Mouse (Mus musculus) heart, embryonic 14.5 days (tissue): ENCODE results near the gene Lamtor3. TPM values are rescaled to one million over a fixed set of nuclear protein-coding genes. Genes with fewer than 3 reads are reported as not detected.
"Not testable (repeated sequence)": the region's sequence is repeated elsewhere in the genome, so short reads cannot be mapped to it uniquely, and the experiment has no call there.

Source experiments
- ATAC-seq: fragments of 200-750 bp; cut with Nextera tagmentation; 2 replicates; pipeline ENCODE4 v1.8.0; 2017; ENCODE audit warnings: low read depth, moderate TSS enrichment; ENCODE audit not compliant: insufficient number of reproducible peaks, insufficient read depth, low FRiP score
- H3K27ac ChIP-seq, 2 experiments: fragments of 200-500 bp in 1 of 2; fragments of 300-500 bp in 1 of 2; sonication (generic) in 1 of 2; replicated peaks in 1 of 2; 2 replicates each; pipeline ENCODE4 v1.5.1; 2012 to 2014; ENCODE audit warnings: low read depth in 2 of 2, low read length in 2 of 2, control low read depth in 1 of 2, mild to moderate bottlenecking in 1 of 2, mixed read lengths in 1 of 2; ENCODE audit not compliant: control insufficient read depth in 1 of 2, insufficient read depth in 1 of 2
- H3K27me3 ChIP-seq: fragments of 300-500 bp; sonication (generic); 2 replicates; pipeline ENCODE4 v1.6.1; 2014; ENCODE audit warnings: mild to moderate bottlenecking, low read length, control low read depth; ENCODE audit not compliant: control insufficient read depth, insufficient read depth
- H3K36me3 ChIP-seq: fragments of 300-500 bp; sonication (generic); 2 replicates; pipeline ENCODE4 v1.6.1; 2014; ENCODE audit warnings: mild to moderate bottlenecking, control low read depth, low read length, mixed read lengths; ENCODE audit not compliant: control insufficient read depth, insufficient read depth
- H3K4me1 ChIP-seq, 2 experiments: fragments of 200-500 bp in 1 of 2; fragments of 300-500 bp in 1 of 2; sonication (generic) in 1 of 2; 2 replicates each; pipeline ENCODE4 v1.6.1; 2012 to 2014; ENCODE audit warnings: low read length in 2 of 2, control low read depth in 1 of 2, mixed read lengths in 1 of 2; ENCODE audit not compliant: control insufficient read depth in 2 of 2, insufficient read depth in 2 of 2
- H3K4me2 ChIP-seq: fragments of 300-500 bp; sonication (generic); 2 replicates; pipeline ENCODE4 v1.6.1; 2014; ENCODE audit warnings: mild to moderate bottlenecking, low read length
- H3K4me3 ChIP-seq, 2 experiments: fragments of 200-500 bp in 1 of 2; fragments of 300-500 bp in 1 of 2; sonication (generic) in 1 of 2; 2 replicates each; pipeline ENCODE4 v1.5.1; 2012 to 2014; ENCODE audit warnings: low read length in 2 of 2, mild to moderate bottlenecking in 2 of 2, control low read depth in 1 of 2, low read depth in 1 of 2, moderate library complexity in 1 of 2; ENCODE audit not compliant: control insufficient read depth in 1 of 2, insufficient read depth in 1 of 2
- H3K9ac ChIP-seq: fragments of 300-500 bp; sonication (generic); 2 replicates; pipeline ENCODE4 v1.6.1; 2014; ENCODE audit warnings: mild to moderate bottlenecking, low read length
- H3K9me3 ChIP-seq: fragments of 300-500 bp; sonication (generic); 2 replicates; pipeline ENCODE4 v1.6.1; 2016; ENCODE audit warnings: low read length, control low read depth; ENCODE audit not compliant: control insufficient read depth
- WGBS: fragments of 180-500 bp; shearing (Covaris S2); extraction: QIAGEN DNeasy Blood & Tissue Kit; methylation state at CpG from one replicate; pipeline ENCODE4 v1.1.7; 2014; 5-methylcytosine and 5-hydroxymethylcytosine counted together
- polyA plus RNA-seq: library from polyadenylated mRNA; unstranded; fragments of >200 nt; fragmentation: Nextera tagmentation; extraction: Ambion mirVana; gene quantifications from 2 replicates; pipeline ENCODE4 v1.2.1, GENCODE M21; 2014

Lamtor3 gene
- polyA plus RNA-seq, 1 experiment from 2014 or later = 116 TPM

DNA sequence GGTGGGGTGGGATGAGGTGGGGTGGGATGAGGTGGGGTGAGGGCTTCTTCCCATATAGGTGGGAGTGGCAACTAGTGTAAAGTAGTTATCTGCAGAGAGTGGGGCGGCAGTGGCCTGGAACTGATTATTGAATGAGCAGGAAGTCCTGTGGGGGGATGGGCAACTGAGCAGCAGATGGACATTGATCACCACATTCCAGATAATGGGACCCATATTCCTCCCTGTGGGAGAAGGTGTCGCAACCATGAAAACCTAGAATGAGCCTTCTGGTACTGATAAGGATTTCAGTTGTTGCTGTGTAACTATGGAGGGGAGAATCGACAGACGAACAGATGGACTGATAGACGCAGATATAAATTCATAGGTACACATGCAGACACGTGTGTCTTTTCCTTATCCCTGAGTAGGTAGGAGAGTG lies 25.4 kb downstream of the Lamtor3 start:
- no peak for ATAC-seq
- H3K4me2 ChIP-seq = no peak overlapping the region

DNA sequence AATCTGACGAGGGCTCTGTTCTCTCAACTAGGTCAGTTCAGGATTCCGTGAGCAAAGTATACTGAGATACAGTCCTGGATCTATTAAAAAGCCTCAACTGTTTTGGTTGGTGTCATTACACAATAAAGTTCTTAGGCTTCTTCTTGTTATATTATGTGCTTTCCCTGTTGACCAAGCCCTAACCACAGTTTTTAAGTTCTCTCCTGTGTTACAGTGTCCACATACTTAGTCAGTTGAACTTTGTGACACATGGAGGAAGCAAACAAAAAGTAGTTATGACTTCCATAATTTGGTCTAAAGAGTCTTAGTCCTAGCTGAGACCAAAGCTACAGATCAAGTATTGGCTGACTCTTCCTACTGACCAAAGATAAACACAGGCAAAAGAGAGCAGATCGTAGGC lies 28.5 kb downstream of the Lamtor3 start:
- Histone ChIP-seq H3K27me3 (no peaks in the 10 kb centered on the region), H3K9ac (no peak overlapping the region), H3K9me3 (no peaks in the 10 kb centered on the region), H3K4me2 (no peak overlapping the region), H3K4me1 (peaks cover 4 to 7% of the 10 kb centered on the region in 2 experiments), H3K36me3 (peaks cover 13% of the 10 kb centered on the region; the same call in 1 of the 2 replicates), H3K4me3 (no peak overlapping the region), H3K27ac (no peak overlapping the region)
- no peak for ATAC-seq
- 80% methylated on average over 3 of the region's 3 CpGs for WGBS

More for the DNA sequence above, 25.4 kb downstream of the Lamtor3 start:
- no peak overlapping the region for H3K9ac ChIP-seq
- 78% methylated on average over 6 of the region's 6 CpGs for WGBS
- no peaks in the 10 kb centered on the region for H3K27me3 ChIP-seq
- peaks cover 9% of the 10 kb centered on the region; the same call in 1 of the 2 replicates for H3K36me3 ChIP-seq
- H3K27ac ChIP-seq = no peak overlapping the region
- no peaks in the 10 kb centered on the region for H3K9me3 ChIP-seq
- H3K4me3 ChIP-seq = no peak overlapping the region
- peaks cover 13 to 19% of the 10 kb centered on the region in 2 experiments for H3K4me1 ChIP-seq

DNA sequence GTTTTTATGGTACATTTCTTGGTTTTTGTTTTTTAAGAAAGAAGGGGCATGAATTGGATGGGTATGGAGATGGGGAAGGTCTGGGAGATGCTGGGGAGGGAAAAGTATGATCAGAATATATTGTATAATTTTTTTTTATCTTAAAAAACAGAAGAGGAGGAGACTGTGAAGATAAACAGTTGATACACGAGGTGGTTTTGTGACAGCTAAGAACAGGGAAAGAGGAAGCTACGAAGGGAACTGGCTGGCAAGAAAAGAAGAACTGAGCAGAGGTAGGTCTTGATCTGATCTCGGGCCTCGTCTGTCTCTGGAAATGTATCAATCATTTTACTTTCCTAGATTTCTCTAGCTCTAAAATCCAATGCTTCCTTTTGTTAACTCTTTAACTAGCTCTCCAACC lies 29.2 kb downstream of the Lamtor3 start:
- WGBS = 77% methylated on average over 4 of the region's 4 CpGs
- no peak for ATAC-seq
- Histone ChIP-seq H3K36me3 (peaks cover 13% of the 10 kb centered on the region; the same call in 1 of the 2 replicates), H3K4me1 (peaks cover 11 to 13% of the 10 kb centered on the region in 2 experiments), H3K9ac (no peak overlapping the region), H3K4me2 (no peak overlapping the region), H3K9me3 (no peaks in the 10 kb centered on the region), H3K27me3 (no peaks in the 10 kb centered on the region), H3K27ac (no peak overlapping the region), H3K4me3 (no peak overlapping the region)

DNA sequence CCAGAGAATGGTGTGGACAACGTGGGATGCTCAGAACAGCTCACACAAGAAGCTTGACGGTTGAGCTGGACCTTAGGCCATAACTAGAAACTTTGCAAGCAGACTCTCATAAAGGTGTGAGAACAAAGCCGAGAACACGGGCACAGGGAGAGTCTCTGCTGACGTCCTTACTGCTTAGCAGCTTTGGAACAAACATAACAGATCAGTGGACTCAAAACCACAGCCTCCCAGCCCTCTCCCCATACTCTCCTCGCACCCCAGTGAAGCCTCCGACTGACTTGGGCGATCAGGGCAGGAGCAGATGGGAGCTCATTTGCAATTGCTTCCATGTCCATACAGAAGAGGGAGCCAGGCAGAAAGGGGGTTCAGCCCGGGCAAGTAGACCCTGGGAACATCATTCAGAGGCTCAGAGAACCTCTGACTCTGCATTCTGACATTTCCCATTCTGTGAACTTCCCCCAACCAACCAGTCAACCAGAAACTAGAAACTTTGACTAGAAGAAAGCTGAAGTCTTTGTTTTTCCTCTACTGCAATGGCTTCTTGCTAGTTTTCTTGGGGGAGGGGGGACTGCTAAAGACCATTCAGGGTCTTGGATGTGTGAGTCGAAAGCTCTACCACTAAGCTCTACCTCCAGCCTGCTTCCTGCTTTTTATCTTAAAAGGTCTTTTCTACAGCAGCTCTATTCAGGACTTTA lies 32.0 kb downstream of the Lamtor3 start:
- Histone ChIP-seq H3K27ac (no peak overlapping the region), H3K4me1 (peaks cover 22 to 33% of the 10 kb centered on the region in 2 experiments), H3K9me3 (no peaks in the 10 kb centered on the region), H3K9ac (no peak overlapping the region), H3K4me3 (no peak overlapping the region), H3K36me3 (peaks cover 8% of the 10 kb centered on the region; the same call in 1 of the 2 replicates), H3K4me2 (no peak overlapping the region), H3K27me3 (no peaks in the 10 kb centered on the region)
- ATAC-seq = no peak
- WGBS = 76% methylated on average over 10 of the region's 10 CpGs

DNA sequence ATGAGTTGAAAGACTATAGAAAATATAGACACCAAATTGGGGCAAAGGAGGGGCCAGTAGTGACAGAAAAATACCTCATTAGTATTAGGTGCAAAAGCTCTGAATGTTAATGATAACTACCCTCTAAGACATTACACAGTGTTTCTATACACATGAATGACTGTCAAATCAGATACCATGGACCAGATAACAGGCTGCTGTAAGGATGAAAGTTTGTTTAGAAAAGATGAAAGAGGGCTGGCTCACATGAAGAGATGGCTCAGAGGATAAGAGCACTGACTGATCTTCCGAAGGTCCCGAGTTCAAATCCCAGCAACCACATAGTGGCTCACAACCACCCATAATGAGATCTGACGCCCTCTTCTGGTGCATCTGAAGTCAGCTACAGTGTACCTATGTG lies 33.0 kb downstream of the Lamtor3 start:
- ATAC-seq, H3K4me3 ChIP-seq, H3K9ac ChIP-seq, H3K27me3 ChIP-seq, H3K9me3 ChIP-seq, H3K36me3 ChIP-seq, H3K4me2 ChIP-seq, H3K27ac ChIP-seq: not testable (repeated sequence)
- peaks cover 25 to 40% of the 10 kb centered on the region in 2 experiments for H3K4me1 ChIP-seq
- WGBS = 78% methylated on average over 3 of the region's 3 CpGs

DNA sequence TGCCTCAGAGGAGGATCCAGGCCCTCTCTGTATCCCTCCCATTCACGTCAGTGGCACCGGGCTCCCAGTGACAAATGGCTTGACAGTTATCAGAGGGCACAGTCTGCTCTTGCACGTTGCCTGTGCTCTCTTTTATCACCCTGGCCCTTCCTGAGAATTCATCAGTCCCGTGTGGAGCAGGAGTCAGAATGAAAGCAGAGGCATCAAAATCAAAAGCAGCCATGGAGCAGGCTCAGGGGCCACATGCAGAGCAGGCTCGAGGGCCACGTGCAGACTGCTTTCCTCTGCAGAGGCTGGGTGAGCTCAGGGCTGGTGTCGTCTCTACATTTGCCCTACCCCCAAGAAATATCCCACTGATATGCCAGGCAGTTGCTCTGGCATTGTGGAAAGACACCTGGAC lies 33.5 kb downstream of the Lamtor3 start:
- Histone ChIP-seq H3K36me3 (peaks cover 4% of the 10 kb centered on the region; the same call in 1 of the 2 replicates), H3K27me3 (no peaks in the 10 kb centered on the region), H3K4me1 (peaks cover 25 to 40% of the 10 kb centered on the region in 2 experiments), H3K9me3 (no peaks in the 10 kb centered on the region), H3K4me3 (no peak overlapping the region), H3K9ac (peak overlapping the region; percentile 31; the same call in 1 of the 2 replicates), H3K27ac (peak overlapping the region; percentile 62 to 66), H3K4me2 (no peak overlapping the region)
- WGBS = 17% methylated on average over 7 of the region's 7 CpGs
- ATAC-seq = no peak

DNA sequence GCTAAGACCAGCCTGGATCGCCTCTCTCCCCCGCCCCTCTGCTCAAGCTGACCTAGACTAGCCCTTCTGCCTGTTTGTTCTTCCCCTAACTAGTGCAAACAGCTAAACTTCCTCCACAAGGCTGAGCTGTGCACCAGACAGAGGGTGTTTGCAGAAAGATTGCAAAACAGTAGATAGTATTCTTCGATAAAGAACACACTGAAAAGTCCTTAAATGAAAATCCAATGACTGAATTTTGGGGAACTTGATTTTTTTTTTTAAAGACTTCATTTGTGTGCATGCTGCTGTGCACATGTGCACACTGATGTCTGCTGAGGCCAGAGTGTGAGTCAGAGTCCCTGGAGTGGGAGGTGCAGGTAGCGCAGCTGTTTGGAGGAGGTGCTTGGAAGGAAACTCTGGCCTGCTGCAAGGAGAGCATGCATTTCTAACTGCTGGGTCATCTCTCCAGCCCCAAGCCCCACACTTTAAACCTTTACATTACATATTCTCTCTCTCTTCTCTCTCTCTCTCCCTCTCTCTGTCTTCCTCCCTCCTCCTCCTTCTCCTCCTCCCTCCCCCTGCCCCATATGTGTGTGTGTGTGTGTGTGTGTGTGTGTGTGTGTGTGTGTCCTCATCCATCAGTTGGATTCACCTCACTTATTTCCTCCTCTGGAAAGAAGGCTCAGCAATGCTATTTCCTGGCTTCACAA lies 34.1 kb downstream of the Lamtor3 start:
- 58% methylated on average over 4 of the region's 4 CpGs for WGBS
- H3K4me3 ChIP-seq = no peak overlapping the region
- no peak overlapping the region for H3K4me2 ChIP-seq
- 0 out of 2 replicates have a peak, but pooled peaks have one; percentile 51 for ATAC-seq
- peaks cover 25 to 40% of the 10 kb centered on the region in 2 experiments for H3K4me1 ChIP-seq
- H3K27ac ChIP-seq = peak overlapping the region; percentile 62 to 66
- H3K9ac ChIP-seq = peak overlapping the region; percentile 31; the same call in 1 of the 2 replicates
- H3K9me3 ChIP-seq = no peaks in the 10 kb centered on the region
- peaks cover 4% of the 10 kb centered on the region; the same call in 1 of the 2 replicates for H3K36me3 ChIP-seq
- no peaks in the 10 kb centered on the region for H3K27me3 ChIP-seq
